Mouse (Mus musculus) G1E (cell line): ENCODE measurements at regions not wholly inside any gene's neighbourhood (a gene's known extent, or its start where the extent isn't known, plus 50 kb on each side); places are given as distances from the start of the nearest gene placed in this dataset.

Experiments used
- CTCF ChIP-seq: IDR thresholded peaks from 2 replicates; pipeline ENCODE4 v1.5.1; 2012; ENCODE audit warnings: low read depth, low read length, inconsistent platforms, mixed read lengths
- GATA2 ChIP-seq: IDR thresholded peaks from 2 replicates; pipeline ENCODE4 v1.6.1; 2012; ENCODE audit warnings: low read depth, low read length, inconsistent platforms, borderline replicate concordance

DNA sequence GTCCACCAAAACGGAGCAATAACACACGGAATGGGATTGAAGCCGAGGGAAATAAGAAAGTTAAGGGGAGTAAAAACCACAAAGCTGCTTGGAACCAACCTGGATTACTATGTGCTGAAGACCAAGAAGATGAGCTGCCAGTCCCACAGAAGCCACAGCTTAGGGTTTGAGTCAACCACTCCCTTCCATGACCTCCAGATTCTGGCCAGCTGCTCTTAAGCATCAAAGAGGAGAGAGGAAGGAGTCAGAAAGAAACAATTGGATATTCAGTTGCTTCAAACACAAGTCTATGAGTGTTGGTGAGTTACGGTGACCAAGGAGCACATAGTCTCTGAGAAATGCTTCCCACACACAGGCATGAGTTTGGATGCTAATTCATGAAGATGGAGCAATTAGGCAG, 99.7 kb upstream of the Egflam start:
- TF ChIP-seq GATA2 = no peak
- TF ChIP-seq CTCF = no peak
